Mouse (Mus musculus) bone marrow, adult 2 months (tissue): ENCODE results near the gene Siglec1.

Experiments
- CTCF ChIP-seq: fragments of 200-500 bp; IDR thresholded peaks from 2 replicates; pipeline ENCODE4 v1.5.1; 2011; ENCODE audit warnings: low read length, control low read depth; ENCODE audit not compliant: control insufficient read depth, insufficient read depth
- POLR2A ChIP-seq: fragments of 200-500 bp; IDR thresholded peaks from 2 replicates; pipeline ENCODE4 v1.6.1; 2011; ENCODE audit warnings: low read depth, mild to moderate bottlenecking, control low read depth, low read length, borderline replicate concordance; ENCODE audit not compliant: control insufficient read depth

GRCm38 (mm10) chr2:131029065-131029935 lies 57.3 kb downstream of the Siglec1 start:
- TF ChIP-seq CTCF (no peak), POLR2A (no peak)
